Mouse (Mus musculus): Measurements from ENCODE around the gene Mtfp1. TPM values are rescaled to one million over a fixed set of nuclear protein-coding genes. Genes with fewer than 3 reads are reported as not detected.
"Not testable (repeated sequence)": the region's sequence is repeated elsewhere in the genome, so short reads cannot be mapped to it uniquely, and the experiment has no call there.

Mtfp1 gene
- polyA plus RNA-seq, 1 experiment from 2014 or later = 32.2 TPM

DNA sequence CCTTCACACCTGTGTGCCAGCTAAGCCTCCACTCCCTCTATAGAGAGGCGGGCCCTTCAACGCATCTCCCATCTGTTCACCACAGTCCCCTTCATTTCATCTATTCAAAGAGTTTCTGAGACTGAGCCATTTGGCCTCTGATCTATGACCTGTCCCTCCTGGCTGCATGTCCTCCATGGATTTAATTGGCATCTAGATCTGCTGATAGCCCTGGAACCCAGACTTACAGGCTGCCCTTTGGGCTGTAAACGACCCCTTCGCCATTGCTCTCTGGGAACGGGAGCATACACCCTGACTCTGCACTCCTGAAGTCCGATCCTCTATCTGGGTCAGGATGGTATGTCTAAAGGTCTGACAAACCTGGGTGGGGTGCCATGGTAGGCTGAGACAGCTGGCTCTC, 17.6 kb upstream of the Mtfp1 start:
- Histone ChIP-seq H3K4me1 (replicated peaks) (peaks cover 8% of the 10 kb centered on the region), H3K9me3 (no peaks in the 10 kb centered on the region), H3K4me2 (replicated peaks) (no peak overlapping the region), H3K36me3 (no peaks in the 10 kb centered on the region), H3K9ac (no peak overlapping the region), H3K4me3 (replicated peaks) (no peak overlapping the region), H3K27me3 (replicated peaks) (peaks cover 9% of the 10 kb centered on the region), H3K27ac (no peak overlapping the region)
- ATAC-seq = no peak
- 67% methylated on average over 6 of the region's 6 CpGs for WGBS

DNA sequence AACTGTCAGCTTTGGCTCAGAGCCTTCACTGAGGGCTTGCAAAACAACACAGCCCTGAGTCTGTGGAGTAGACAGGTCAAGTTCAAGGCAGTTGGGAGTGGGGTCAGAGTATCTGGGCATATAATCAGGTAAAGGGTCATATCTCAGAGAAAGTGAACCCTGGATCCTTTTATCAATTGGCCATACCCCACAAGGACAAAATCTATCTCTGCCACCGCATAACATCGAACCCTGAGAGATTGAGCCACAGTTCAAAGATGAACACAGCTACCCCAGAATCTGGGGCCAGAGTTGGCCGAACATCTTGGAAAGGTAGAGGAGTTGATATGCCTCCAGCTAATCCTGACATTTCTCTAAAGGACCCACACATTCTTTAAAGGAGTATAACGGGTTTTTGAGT, 16.8 kb upstream of the Mtfp1 start:
- WGBS = 88% methylated on average over 4 of the region's 4 CpGs
- Histone ChIP-seq H3K27ac (no peak overlapping the region), H3K36me3 (no peaks in the 10 kb centered on the region), H3K4me3 (replicated peaks) (no peak overlapping the region), H3K4me1 (replicated peaks) (0 out of 2 replicates have a peak, but pooled peaks cover 2% of the 10 kb centered on the region), H3K27me3 (replicated peaks) (peaks cover 2% of the 10 kb centered on the region), H3K4me2 (replicated peaks) (no peak overlapping the region), H3K9ac (no peak overlapping the region), H3K9me3 (no peaks in the 10 kb centered on the region)
- ATAC-seq = no peak

DNA sequence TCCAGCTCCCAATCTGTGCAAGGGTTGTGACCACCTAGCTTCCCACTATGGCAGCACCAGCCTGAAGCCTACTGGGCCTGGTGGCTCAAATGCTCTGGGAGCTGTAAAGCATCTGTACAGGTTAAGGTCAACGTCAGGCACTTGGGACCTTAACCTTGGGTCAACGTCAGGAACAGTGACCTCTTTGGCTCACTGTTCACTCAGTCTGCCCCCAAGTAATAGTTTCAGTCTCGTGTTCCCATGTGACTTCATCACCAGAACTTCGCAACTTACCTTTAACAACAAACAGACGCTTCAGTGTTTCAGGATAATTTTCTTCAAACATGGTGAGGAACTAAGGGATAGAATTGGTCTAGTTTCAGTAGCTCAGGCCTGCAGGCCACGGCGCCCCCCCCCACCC, 13.4 kb upstream of the Mtfp1 start:
- ATAC-seq = no peak
- no peak overlapping the region for H3K27ac ChIP-seq
- H3K36me3 ChIP-seq = no peaks in the 10 kb centered on the region
- H3K9ac ChIP-seq = no peak overlapping the region
- no peak overlapping the region for H3K4me2 ChIP-seq (replicated peaks)
- H3K4me3 ChIP-seq (replicated peaks) = no peak overlapping the region
- H3K9me3 ChIP-seq = no peaks in the 10 kb centered on the region
- WGBS = 77% methylated on average over 7 of the region's 7 CpGs
- H3K4me1 ChIP-seq (replicated peaks) = no peaks in the 10 kb centered on the region
- H3K27me3 ChIP-seq (replicated peaks) = no peaks in the 10 kb centered on the region

DNA sequence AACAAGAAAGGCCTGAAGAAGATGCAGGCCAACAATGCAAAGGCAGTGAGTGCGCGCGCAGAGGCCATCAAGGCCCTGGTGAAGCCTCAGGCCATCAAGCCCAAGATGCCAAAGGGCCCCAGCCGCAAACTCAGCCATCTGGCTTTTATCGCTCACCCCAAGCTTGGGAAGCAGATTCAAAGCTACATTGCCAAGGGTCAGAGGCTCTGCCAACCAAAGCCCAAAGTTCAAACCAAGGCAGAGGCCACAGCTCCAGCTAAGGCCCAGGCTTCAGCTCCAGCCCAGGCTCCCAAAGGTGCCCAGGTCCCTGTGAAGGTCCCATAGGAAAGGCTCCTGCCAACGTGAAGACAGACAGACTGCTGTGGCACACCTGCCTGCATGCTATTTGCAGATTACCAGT, 12.7 kb upstream of the Mtfp1 start:
- ATAC-seq; H3K27ac ChIP-seq; H3K4me1 ChIP-seq (replicated peaks); H3K4me3 ChIP-seq (replicated peaks); H3K27me3 ChIP-seq (replicated peaks); H3K9me3 ChIP-seq; H3K36me3 ChIP-seq; H3K4me2 ChIP-seq (replicated peaks); H3K9ac ChIP-seq: not testable (repeated sequence)
- WGBS = 92% methylated on average over 6 of the region's 6 CpGs

- no peak overlapping the region for H3K4me2 ChIP-seq (replicated peaks)
- 38% methylated on average over 6 of the region's 6 CpGs for WGBS
- ATAC-seq = no peak
- no peaks in the 10 kb centered on the region for H3K9me3 ChIP-seq
- H3K36me3 ChIP-seq = no peaks in the 10 kb centered on the region
- H3K27ac ChIP-seq = no peak overlapping the region
- H3K27me3 ChIP-seq (replicated peaks) = no peaks in the 10 kb centered on the region
- no peak overlapping the region for H3K4me3 ChIP-seq (replicated peaks)
- no peak overlapping the region for H3K9ac ChIP-seq
- H3K4me1 ChIP-seq (replicated peaks) = no peaks in the 10 kb centered on the region
Measured at GRCm38 (mm10) chr11:4105444-4105843, 10.2 kb upstream of the Mtfp1 start.

DNA sequence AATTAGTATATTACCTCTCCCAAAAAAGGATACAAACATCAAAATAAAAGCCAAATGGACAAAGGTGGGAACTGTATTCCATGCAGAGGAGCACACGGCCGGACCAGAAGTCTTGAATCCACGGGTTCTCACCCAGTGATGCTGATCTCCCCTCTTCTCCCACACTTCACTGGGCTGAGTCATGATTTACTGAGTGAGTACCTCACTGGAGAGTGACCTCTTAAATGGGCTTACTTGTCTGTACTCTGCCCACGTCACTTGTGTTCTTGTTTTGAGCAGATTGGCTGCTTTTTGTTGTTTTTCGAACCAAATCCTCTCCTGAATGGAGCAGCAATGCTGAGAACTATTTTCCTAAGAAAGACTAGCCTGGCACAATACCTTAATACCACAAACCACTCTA, 9.7 kb upstream of the Mtfp1 start:
- no peaks in the 10 kb centered on the region for H3K36me3 ChIP-seq
- H3K4me1 ChIP-seq (replicated peaks) = no peaks in the 10 kb centered on the region
- no peak overlapping the region for H3K9ac ChIP-seq
- no peak overlapping the region for H3K27ac ChIP-seq
- no peak overlapping the region for H3K4me2 ChIP-seq (replicated peaks)
- WGBS = 83% methylated on average over 5 of the region's 5 CpGs
- H3K9me3 ChIP-seq = no peaks in the 10 kb centered on the region
- H3K27me3 ChIP-seq (replicated peaks) = no peaks in the 10 kb centered on the region
- ATAC-seq = no peak
- no peak overlapping the region for H3K4me3 ChIP-seq (replicated peaks)

GRCm38 (mm10) chr11:4103522-4103921, 8.3 kb upstream of the Mtfp1 start:
- no peak overlapping the region for H3K9ac ChIP-seq
- H3K9me3 ChIP-seq = no peaks in the 10 kb centered on the region
- H3K36me3 ChIP-seq = no peaks in the 10 kb centered on the region
- H3K4me2 ChIP-seq (replicated peaks) = no peak overlapping the region
- WGBS = 71% methylated on average over 14 of the region's 14 CpGs
- ATAC-seq = no peak
- H3K27ac ChIP-seq = no peak overlapping the region
- H3K4me1 ChIP-seq (replicated peaks) = no peaks in the 10 kb centered on the region
- no peaks in the 10 kb centered on the region; the same call in 1 of the 2 replicates for H3K27me3 ChIP-seq (replicated peaks)
- H3K4me3 ChIP-seq (replicated peaks) = no peak overlapping the region

- WGBS = 84% methylated on average over 5 of the region's 5 CpGs
- ATAC-seq = no peak
Measured at GRCm38 (mm10) chr11:4101851-4102250, 6.6 kb upstream of the Mtfp1 start.

GRCm38 (mm10) chr11:4099447-4099846, 4.2 kb upstream of the Mtfp1 start:
- H3K36me3 ChIP-seq = no peaks in the 10 kb centered on the region
- H3K9ac ChIP-seq = no peak overlapping the region
- no peak overlapping the region for H3K4me2 ChIP-seq (replicated peaks)
- H3K4me1 ChIP-seq (replicated peaks) = peaks cover 14% of the 10 kb centered on the region
- H3K27me3 ChIP-seq (replicated peaks) = no peaks in the 10 kb centered on the region; the same call in 1 of the 2 replicates
- H3K9me3 ChIP-seq = no peaks in the 10 kb centered on the region
- no peak overlapping the region for H3K27ac ChIP-seq
- no peak overlapping the region for H3K4me3 ChIP-seq (replicated peaks)
- WGBS = 68% methylated on average over 3 of the region's 3 CpGs
- ATAC-seq = no peak

More at GRCm38 (mm10) chr11:4101851-4102250, 6.6 kb upstream of the Mtfp1 start:
- Histone ChIP-seq H3K9ac (no peak overlapping the region), H3K27me3 (replicated peaks) (no peaks in the 10 kb centered on the region; the same call in 1 of the 2 replicates), H3K36me3 (no peaks in the 10 kb centered on the region), H3K9me3 (no peaks in the 10 kb centered on the region), H3K4me1 (replicated peaks) (peaks cover 5% of the 10 kb centered on the region), H3K27ac (no peak overlapping the region), H3K4me3 (replicated peaks) (no peak overlapping the region), H3K4me2 (replicated peaks) (no peak overlapping the region)

GRCm38 (mm10) chr11:4098816-4099215, 3.6 kb upstream of the Mtfp1 start:
- H3K27ac ChIP-seq = no peak overlapping the region
- no peaks in the 10 kb centered on the region for H3K9me3 ChIP-seq
- H3K4me3 ChIP-seq (replicated peaks) = no peak overlapping the region
- H3K4me1 ChIP-seq (replicated peaks) = peaks cover 19% of the 10 kb centered on the region
- WGBS = 77% methylated on average over 7 of the region's 7 CpGs
- no peak overlapping the region for H3K4me2 ChIP-seq (replicated peaks)
- no peak for ATAC-seq
- no peaks in the 10 kb centered on the region; the same call in 1 of the 2 replicates for H3K27me3 ChIP-seq (replicated peaks)
- H3K9ac ChIP-seq = no peak overlapping the region
- H3K36me3 ChIP-seq = no peaks in the 10 kb centered on the region

DNA sequence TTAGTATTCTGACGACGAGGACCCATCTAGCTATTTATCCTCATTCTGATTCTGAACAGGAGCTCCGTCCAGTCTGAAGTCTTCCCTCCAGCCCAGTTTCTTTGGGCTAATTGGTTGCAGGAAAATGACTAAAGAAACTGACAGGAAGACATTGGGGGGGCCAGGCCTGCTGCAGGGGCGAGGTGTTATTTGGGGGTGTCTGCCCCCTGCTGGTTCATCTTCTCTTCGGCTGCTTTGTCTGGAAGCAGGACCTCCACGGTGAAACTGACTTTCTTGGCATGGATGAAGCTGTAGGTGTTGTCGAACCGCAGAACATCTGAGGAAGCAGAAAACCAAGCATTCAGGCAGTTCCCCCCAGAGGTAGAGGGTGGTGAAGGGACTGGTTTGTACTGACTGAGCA, 2.9 kb upstream of the Mtfp1 start:
- H3K36me3 ChIP-seq = no peaks in the 10 kb centered on the region
- H3K4me2 ChIP-seq (replicated peaks) = no peak overlapping the region
- WGBS = 69% methylated on average over 8 of the region's 8 CpGs
- H3K27ac ChIP-seq = no peak overlapping the region
- no peak overlapping the region for H3K9ac ChIP-seq
- no peaks in the 10 kb centered on the region for H3K9me3 ChIP-seq
- H3K27me3 ChIP-seq (replicated peaks) = no peaks in the 10 kb centered on the region; the same call in 1 of the 2 replicates
- ATAC-seq = no peak
- no peak overlapping the region for H3K4me3 ChIP-seq (replicated peaks)
- H3K4me1 ChIP-seq (replicated peaks) = peaks cover 19% of the 10 kb centered on the region

DNA sequence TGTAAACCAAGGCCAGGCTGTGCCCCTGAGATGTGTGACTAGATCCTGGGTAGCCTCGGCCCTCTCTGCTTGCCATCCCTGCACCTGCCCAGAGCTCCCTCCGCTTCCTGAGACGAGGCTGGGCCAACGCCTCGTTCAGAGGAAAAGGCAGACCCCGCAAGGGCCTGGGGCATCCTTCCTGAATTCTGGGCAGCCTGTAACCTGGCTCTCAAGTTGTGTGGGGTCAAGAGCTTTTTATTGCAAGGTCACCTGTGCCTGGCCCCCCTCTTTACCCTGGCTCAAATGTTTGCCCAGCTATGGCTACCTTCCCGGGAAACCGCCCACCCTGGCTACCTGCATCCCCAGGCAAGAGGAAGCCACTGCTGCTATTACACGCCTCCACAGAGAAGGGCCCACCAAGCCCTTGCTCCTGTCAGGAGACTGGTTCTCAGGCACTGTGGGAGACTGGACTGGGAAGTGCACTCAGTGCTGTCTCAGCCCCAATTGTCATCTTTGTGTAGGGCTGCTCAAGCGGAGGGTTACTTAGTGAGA, 1.9 kb upstream of the Mtfp1 start:
- peak overlapping the region; percentile 57 for H3K9ac ChIP-seq
- H3K4me3 ChIP-seq (replicated peaks) = peak overlapping the region; percentile 53
- peak overlapping the region; percentile 75 for H3K4me2 ChIP-seq (replicated peaks)
- H3K27ac ChIP-seq = peak overlapping the region; percentile 86
- ATAC-seq = peak; percentile 23
- H3K4me1 ChIP-seq (replicated peaks) = peaks cover 19% of the 10 kb centered on the region
- H3K36me3 ChIP-seq = peaks cover 3% of the 10 kb centered on the region
- no peaks in the 10 kb centered on the region for H3K9me3 ChIP-seq
- H3K27me3 ChIP-seq (replicated peaks) = no peaks in the 10 kb centered on the region; the same call in 1 of the 2 replicates
- 30% methylated on average over 10 of the region's 10 CpGs for WGBS

Measured in intestine, embryonic 15.5 days (tissue).